Mouse (Mus musculus) megakaryocyte, embryonic 14.5 days (primary cell): ENCODE measurements around the gene Mrpl41.

ENCODE experiments used
- FLI1 ChIP-seq: IDR thresholded peaks from 2 replicates; pipeline ENCODE4 v1.6.1; 2012; ENCODE audit warnings: low read length, inconsistent platforms, mixed read lengths
- GATA1 ChIP-seq: IDR thresholded peaks from 3 replicates; pipeline ENCODE4 v1.6.1; 2012; ENCODE audit warnings: mixed read lengths, low read length, inconsistent platforms, borderline replicate concordance

DNA sequence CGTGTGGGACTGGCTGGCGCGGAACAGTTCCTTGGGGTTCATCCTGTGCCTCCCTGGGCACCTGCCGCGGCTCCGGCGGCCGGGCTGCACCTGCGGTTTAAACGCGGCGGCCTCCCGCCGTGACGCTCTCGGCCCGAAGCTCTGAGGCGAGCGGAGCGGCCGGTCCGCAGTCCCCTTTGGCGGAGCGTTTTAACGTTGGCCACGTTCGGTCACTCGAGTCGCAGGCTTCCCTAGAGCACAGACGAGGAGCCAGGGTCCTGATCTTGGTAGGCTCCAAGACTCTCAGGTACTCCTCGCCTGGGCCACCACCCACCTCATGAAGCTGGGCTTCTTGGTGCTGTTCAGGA, 24.7 kb downstream of the Mrpl41 start:
- TF ChIP-seq GATA1 = no peak
- no peak for TF ChIP-seq FLI1
